In genomic region chr3:29875768-29876167, GRCm38 (mm10) we compare ENCODE assay signal across 16 mouse cellular contexts.
"Had no signal": no experiment of that assay in that cellular context is flagged by ENCODE, and none has a peak within 500 bp of the region (broad histone marks: within the 10 kb centered on the region; RNA-seq: fewer than 3 reads in every experiment).

No protein-coding gene starts in this region.

- DNase-seq: lung, adult 18-20 months; lung, embryonic 14.5 days; lung, postnatal 10 days; lung, postnatal 4 days; midbrain, embryonic 14.5 days; right cerebral cortex, postnatal 14 days; thymus, adult 2 months; thymus, postnatal 25 days; thymus, postnatal 4 days had no signal

- ATAC-seq: midbrain, embryonic 16.5 days had no signal

- H3K9me3 ChIP-seq: midbrain, embryonic 10.5 days; midbrain, embryonic 12.5 days; neural tube, embryonic 12.5 days; stomach, embryonic 15.5 days had no signal

- H3K9ac ChIP-seq: lung, embryonic 14.5 days; midbrain, embryonic 12.5 days; neural tube, embryonic 12.5 days; stomach, embryonic 15.5 days had no signal

- H3K27ac ChIP-seq: midbrain, embryonic 10.5 days; midbrain, embryonic 12.5 days; neural tube, embryonic 12.5 days; stomach, embryonic 15.5 days; stomach, postnatal 0 days had no signal

- H3K4me3 ChIP-seq: midbrain, embryonic 10.5 days; midbrain, embryonic 12.5 days; myocyte; neural tube, embryonic 12.5 days; stomach, embryonic 15.5 days had no signal

- H3K36me3 ChIP-seq: midbrain, embryonic 10.5 days; midbrain, embryonic 12.5 days; neural tube, embryonic 12.5 days; stomach, embryonic 15.5 days had no signal

- H3K4me1 ChIP-seq: midbrain, embryonic 12.5 days; neural tube, embryonic 12.5 days; stomach, embryonic 15.5 days had no signal

- H3K4me2 ChIP-seq: lung, embryonic 14.5 days; midbrain, embryonic 12.5 days; neural tube, embryonic 12.5 days; stomach, embryonic 15.5 days had no signal

- H3K27me3 ChIP-seq: midbrain, embryonic 12.5 days; neural tube, embryonic 12.5 days; stomach, embryonic 15.5 days had no signal
